Mouse (Mus musculus): Measurements from ENCODE around the gene Atp4a. TPM values are rescaled to one million over a fixed set of nuclear protein-coding genes. Genes with fewer than 3 reads are reported as not detected.
A peak's percentile ranks its signal among the peaks of the same experiment; 100 is the strongest.
"Not testable (repeated sequence)": the region's sequence is repeated elsewhere in the genome, so short reads cannot be mapped to it uniquely, and the experiment has no call there.

Gene Atp4a
- polyA plus RNA-seq, 1 experiment: not detected

GRCm38 (mm10) chr7:30728739-30729395 is 16.9 kb downstream of the Atp4a start:
- peaks cover 13% of the 10 kb centered on the region for H3K4me1 ChIP-seq (ENCODE audit: control insufficient read depth, insufficient read depth, low read length)

GRCm38 (mm10) chr7:30729396-30730063 is 17.5 kb downstream of the Atp4a start, which contains the start of gene Tmem147:
Gene Tmem147, minus strand, starts transcription at chr7:30729540.
- H3K27ac ChIP-seq (ENCODE audit: insufficient read depth, low read depth, low read length): peak within 1 kb of the TSS; percentile 56
- peaks cover 13% of the 10 kb centered on the region for H3K4me1 ChIP-seq (ENCODE audit: control insufficient read depth, insufficient read depth, low read length)
- TF ChIP-seq POLR2A (IDR thresholded peaks at IDR 0.05; ENCODE audit: borderline replicate concordance, low read depth, low read length) (0 out of 2 replicates have a peak, but pooled peaks have one; percentile 36), CTCF (IDR thresholded peaks at IDR 0.05; ENCODE audit: low read depth, low read length) (0 out of 2 replicates have a peak, but pooled peaks have one; percentile 23)
- peak within 1 kb of the TSS; percentile 87 for H3K4me3 ChIP-seq (ENCODE audit: insufficient read depth, low read length)

More at GRCm38 (mm10) chr7:30728739-30729395, 16.9 kb downstream of the Atp4a start:
- TF ChIP-seq POLR2A (IDR thresholded peaks at IDR 0.05; ENCODE audit: borderline replicate concordance, low read depth, low read length): no peak
- TF ChIP-seq CTCF (IDR thresholded peaks at IDR 0.05; ENCODE audit: low read depth, low read length): no peak
- Histone ChIP-seq H3K27ac (ENCODE audit: insufficient read depth, low read depth, low read length) (peak overlapping the region; percentile 28), H3K4me3 (ENCODE audit: insufficient read depth, low read length) (peak overlapping the region; percentile 87)

GRCm38 (mm10) chr7:30730064-30730722 is 18.2 kb downstream of the Atp4a start:
- peaks cover 13% of the 10 kb centered on the region for H3K4me1 ChIP-seq (ENCODE audit: control insufficient read depth, insufficient read depth, low read length)
- H3K27ac ChIP-seq (ENCODE audit: insufficient read depth, low read depth, low read length): not testable (repeated sequence)
- H3K4me3 ChIP-seq (ENCODE audit: insufficient read depth, low read length): peak overlapping the region; percentile 87

- H3K4me3 ChIP-seq (ENCODE audit: insufficient read depth, low read length): no peak overlapping the region
- TF ChIP-seq POLR2A (IDR thresholded peaks at IDR 0.05; ENCODE audit: borderline replicate concordance, low read depth, low read length) (no peak), CTCF (IDR thresholded peaks at IDR 0.05; ENCODE audit: low read depth, low read length) (no peak)
- H3K4me1 ChIP-seq (ENCODE audit: control insufficient read depth, insufficient read depth, low read length): no peaks in the 10 kb centered on the region
- H3K27ac ChIP-seq (ENCODE audit: insufficient read depth, low read depth, low read length): no peak overlapping the region
These were observed 24.2 kb downstream of the Atp4a start for GRCm38 (mm10) chr7:30736211-30736610.

GRCm38 (mm10) chr7:30742570-30742969 is 30.6 kb downstream of the Atp4a start:
- not testable (repeated sequence) for H3K4me3 ChIP-seq (ENCODE audit: insufficient read depth, low read length); H3K4me1 ChIP-seq (ENCODE audit: control insufficient read depth, insufficient read depth, low read length); H3K27ac ChIP-seq (ENCODE audit: insufficient read depth, low read depth, low read length)

GRCm38 (mm10) chr7:30743617-30744016 is 31.6 kb downstream of the Atp4a start, which contains the start of gene Gapdhs:
Gene Gapdhs, minus strand, starts transcription at chr7:30743681.
- H3K27ac ChIP-seq (ENCODE audit: insufficient read depth, low read depth, low read length); H3K4me1 ChIP-seq (ENCODE audit: control insufficient read depth, insufficient read depth, low read length); H3K4me3 ChIP-seq (ENCODE audit: insufficient read depth, low read length): not testable (repeated sequence)

- Histone ChIP-seq H3K27ac (ENCODE audit: insufficient read depth, low read depth, low read length) (no peak overlapping the region), H3K4me3 (ENCODE audit: insufficient read depth, low read length) (no peak overlapping the region), H3K4me1 (ENCODE audit: control insufficient read depth, insufficient read depth, low read length) (peaks cover 7% of the 10 kb centered on the region)
- TF ChIP-seq POLR2A (IDR thresholded peaks at IDR 0.05; ENCODE audit: borderline replicate concordance, low read depth, low read length) (no peak), CTCF (IDR thresholded peaks at IDR 0.05; ENCODE audit: low read depth, low read length) (no peak)
These were observed 32.1 kb downstream of the Atp4a start for GRCm38 (mm10) chr7:30744022-30744598.

GRCm38 (mm10) chr7:30747525-30748204 is 35.7 kb downstream of the Atp4a start:
- TF ChIP-seq CTCF (IDR thresholded peaks at IDR 0.05; ENCODE audit: low read depth, low read length): no peak
- TF ChIP-seq POLR2A (IDR thresholded peaks at IDR 0.05; ENCODE audit: borderline replicate concordance, low read depth, low read length): no peak
- peaks cover 19% of the 10 kb centered on the region for H3K4me1 ChIP-seq (ENCODE audit: control insufficient read depth, insufficient read depth, low read length)

GRCm38 (mm10) chr7:30749824-30750606 is 38.0 kb downstream of the Atp4a start:
- H3K4me1 ChIP-seq (ENCODE audit: control insufficient read depth, insufficient read depth, low read length): peaks cover 19% of the 10 kb centered on the region
- TF ChIP-seq CTCF (IDR thresholded peaks at IDR 0.05; ENCODE audit: low read depth, low read length): no peak
- no peak for TF ChIP-seq POLR2A (IDR thresholded peaks at IDR 0.05; ENCODE audit: borderline replicate concordance, low read depth, low read length)
- no peak overlapping the region for H3K4me3 ChIP-seq (ENCODE audit: insufficient read depth, low read length)
- H3K27ac ChIP-seq (ENCODE audit: insufficient read depth, low read depth, low read length): no peak overlapping the region

More at GRCm38 (mm10) chr7:30747525-30748204, 35.7 kb downstream of the Atp4a start:
- Histone ChIP-seq H3K27ac (ENCODE audit: insufficient read depth, low read depth, low read length) (no peak overlapping the region), H3K4me3 (ENCODE audit: insufficient read depth, low read length) (no peak overlapping the region)

Measured in bone marrow macrophage, adult 2 months (primary cell).